Mouse (Mus musculus): ENCODE measurements around the gene Asb16. TPM values are rescaled to one million over a fixed set of nuclear protein-coding genes. Genes with fewer than 3 reads are reported as not detected.
"Not testable (repeated sequence)": the region's sequence is repeated elsewhere in the genome, so short reads cannot be mapped to it uniquely, and the experiment has no call there.

Gene Asb16
- polyA plus RNA-seq, 1 experiment from 2014 or later: 0.05 TPM

- H3K9me3 ChIP-seq: no peaks in the 10 kb centered on the region
- 50% methylated on average over 8 of the region's 12 CpGs for WGBS
Measured at GRCm38 (mm10) chr11:102277754-102278153, 9.2 kb downstream of the Asb16 start.

GRCm38 (mm10) chr11:102279595-102279994 lies 11.1 kb downstream of the Asb16 start:
- H3K27ac ChIP-seq: no peak overlapping the region
- peaks cover 9% of the 10 kb centered on the region for H3K4me1 ChIP-seq
- whole genome bisulfite sequencing: 92% methylated on average over 3 of the region's 3 CpGs
- ATAC-seq (replicated peaks): no peak
- no peak overlapping the region for H3K9ac ChIP-seq
- H3K4me2 ChIP-seq: no peak overlapping the region
- no peaks in the 10 kb centered on the region for H3K9me3 ChIP-seq
- H3K36me3 ChIP-seq (replicated peaks): no peaks in the 10 kb centered on the region
- 0 out of 2 replicates have a peak, but pooled peaks cover 4% of the 10 kb centered on the region for H3K27me3 ChIP-seq (replicated peaks)
- no peak overlapping the region for H3K4me3 ChIP-seq

More at GRCm38 (mm10) chr11:102277754-102278153, 9.2 kb downstream of the Asb16 start:
- 0 out of 2 replicates have a peak, but pooled peaks cover 4% of the 10 kb centered on the region for H3K27me3 ChIP-seq (replicated peaks)
- H3K4me1 ChIP-seq: peaks cover 9% of the 10 kb centered on the region
- no peak overlapping the region for H3K9ac ChIP-seq
- H3K27ac ChIP-seq: no peak overlapping the region
- H3K36me3 ChIP-seq (replicated peaks): no peaks in the 10 kb centered on the region
- no peak overlapping the region for H3K4me2 ChIP-seq
- no peak overlapping the region for H3K4me3 ChIP-seq
- ATAC-seq (replicated peaks): no peak

GRCm38 (mm10) chr11:102280267-102280666 lies 11.7 kb downstream of the Asb16 start:
- H3K4me3 ChIP-seq; H3K27ac ChIP-seq; H3K9ac ChIP-seq; H3K4me2 ChIP-seq; H3K27me3 ChIP-seq (replicated peaks); H3K36me3 ChIP-seq (replicated peaks); H3K9me3 ChIP-seq; ATAC-seq (replicated peaks); H3K4me1 ChIP-seq: not testable (repeated sequence)
- 73% methylated on average over 6 of the region's 6 CpGs for WGBS

GRCm38 (mm10) chr11:102283922-102284321 lies 15.4 kb downstream of the Asb16 start:
- Histone ChIP-seq H3K4me1 (peaks cover 15% of the 10 kb centered on the region), H3K4me2 (peak overlapping the region; percentile 71), H3K9ac (no peak overlapping the region), H3K27ac (peak overlapping the region; percentile 85), H3K4me3 (peak overlapping the region; percentile 70), H3K9me3 (no peaks in the 10 kb centered on the region), H3K27me3 (replicated peaks) (no peaks in the 10 kb centered on the region), H3K36me3 (replicated peaks) (peaks cover 11% of the 10 kb centered on the region; the same call in 1 of the 2 replicates)
- WGBS: 84% methylated on average over 6 of the region's 6 CpGs
- ATAC-seq (replicated peaks): no peak; the same call in 1 of the 2 replicates

- Histone ChIP-seq H3K9me3 (no peaks in the 10 kb centered on the region), H3K4me1 (peaks cover 15% of the 10 kb centered on the region), H3K36me3 (replicated peaks) (peaks cover 11% of the 10 kb centered on the region; the same call in 1 of the 2 replicates), H3K27ac (peak within 1 kb of the TSS; percentile 85), H3K27me3 (replicated peaks) (no peaks in the 10 kb centered on the region), H3K4me2 (peak within 1 kb of the TSS; percentile 71), H3K9ac (peak within 1 kb of the TSS; percentile 77), H3K4me3 (peak within 1 kb of the TSS; percentile 70)
- WGBS: under 1% methylated on average over 32 of the region's 32 CpGs
- peak; percentile 93 for ATAC-seq (replicated peaks)
Measured at GRCm38 (mm10) chr11:102284501-102285094, 16.1 kb downstream of the Asb16 start, which contains the start of gene Tmub2. TSS of gene Tmub2 (plus strand) at chr11:102284931.

- WGBS: 6% methylated on average over 31 of the region's 31 CpGs
- H3K27ac ChIP-seq: peak overlapping the region; percentile 85
Measured at GRCm38 (mm10) chr11:102285095-102285834, 16.7 kb downstream of the Asb16 start.

GRCm38 (mm10) chr11:102287485-102287884 lies 18.9 kb downstream of the Asb16 start:
- Histone ChIP-seq H3K4me2 (no peak overlapping the region), H3K9me3 (no peaks in the 10 kb centered on the region), H3K4me1 (peaks cover 20% of the 10 kb centered on the region), H3K4me3 (no peak overlapping the region), H3K9ac (no peak overlapping the region), H3K36me3 (replicated peaks) (peaks cover 25% of the 10 kb centered on the region), H3K27ac (no peak overlapping the region), H3K27me3 (replicated peaks) (no peaks in the 10 kb centered on the region)
- 91% methylated on average over 8 of the region's 8 CpGs for WGBS
- ATAC-seq (replicated peaks): no peak

More at GRCm38 (mm10) chr11:102285095-102285834, 16.7 kb downstream of the Asb16 start:
- peak overlapping the region; percentile 71 for H3K4me2 ChIP-seq
- ATAC-seq (replicated peaks): peak; percentile 71
- peaks cover 13% of the 10 kb centered on the region; the same call in 1 of the 2 replicates for H3K36me3 ChIP-seq (replicated peaks)
- no peaks in the 10 kb centered on the region for H3K27me3 ChIP-seq (replicated peaks)
- H3K9ac ChIP-seq: peak overlapping the region; percentile 77
- H3K4me1 ChIP-seq: peaks cover 15% of the 10 kb centered on the region
- no peaks in the 10 kb centered on the region for H3K9me3 ChIP-seq
- H3K4me3 ChIP-seq: peak overlapping the region; percentile 70

GRCm38 (mm10) chr11:102288027-102288804 lies 19.7 kb downstream of the Asb16 start:
- H3K9me3 ChIP-seq: no peaks in the 10 kb centered on the region
- H3K4me2 ChIP-seq: no peak overlapping the region
- no peak for ATAC-seq (replicated peaks)
- peaks cover 20% of the 10 kb centered on the region for H3K4me1 ChIP-seq
- peaks cover 31% of the 10 kb centered on the region for H3K36me3 ChIP-seq (replicated peaks)
- H3K27ac ChIP-seq: no peak overlapping the region
- H3K4me3 ChIP-seq: no peak overlapping the region
- 86% methylated on average over 8 of the region's 8 CpGs for WGBS
- no peak overlapping the region for H3K9ac ChIP-seq
- no peaks in the 10 kb centered on the region for H3K27me3 ChIP-seq (replicated peaks)

GRCm38 (mm10) chr11:102288913-102289312 lies 20.4 kb downstream of the Asb16 start:
- H3K4me1 ChIP-seq: peaks cover 20% of the 10 kb centered on the region
- no peaks in the 10 kb centered on the region for H3K27me3 ChIP-seq (replicated peaks)
- H3K4me2 ChIP-seq: no peak overlapping the region
- H3K36me3 ChIP-seq (replicated peaks): peaks cover 31% of the 10 kb centered on the region
- ATAC-seq (replicated peaks): no peak
- WGBS: 83% methylated on average over 2 of the region's 2 CpGs
- H3K9ac ChIP-seq: no peak overlapping the region
- H3K9me3 ChIP-seq: no peaks in the 10 kb centered on the region
- H3K4me3 ChIP-seq: no peak overlapping the region
- no peak overlapping the region for H3K27ac ChIP-seq

GRCm38 (mm10) chr11:102289511-102290100 lies 21.1 kb downstream of the Asb16 start:
- WGBS: 68% methylated on average over 6 of the region's 6 CpGs
- no peak overlapping the region for H3K27ac ChIP-seq
- no peaks in the 10 kb centered on the region for H3K27me3 ChIP-seq (replicated peaks)
- peaks cover 27% of the 10 kb centered on the region for H3K4me1 ChIP-seq
- ATAC-seq (replicated peaks): no peak
- no peaks in the 10 kb centered on the region for H3K9me3 ChIP-seq
- H3K4me2 ChIP-seq: no peak overlapping the region
- H3K36me3 ChIP-seq (replicated peaks): peaks cover 31% of the 10 kb centered on the region
- H3K9ac ChIP-seq: no peak overlapping the region
- H3K4me3 ChIP-seq: no peak overlapping the region

- peaks cover 33% of the 10 kb centered on the region for H3K4me1 ChIP-seq
- H3K36me3 ChIP-seq (replicated peaks): peaks cover 31% of the 10 kb centered on the region
- H3K4me2 ChIP-seq: no peak overlapping the region
- no peak overlapping the region for H3K9ac ChIP-seq
- 82% methylated on average over 4 of the region's 4 CpGs for WGBS
- no peak for ATAC-seq (replicated peaks)
- no peaks in the 10 kb centered on the region for H3K27me3 ChIP-seq (replicated peaks)
- H3K4me3 ChIP-seq: no peak overlapping the region
- no peaks in the 10 kb centered on the region for H3K9me3 ChIP-seq
- no peak overlapping the region for H3K27ac ChIP-seq
Measured at GRCm38 (mm10) chr11:102290141-102290540, 21.6 kb downstream of the Asb16 start.
